Mouse (Mus musculus) liver, embryonic 14.5 days (tissue): ENCODE measurements around the gene Rom1.

Experiments used
- CTCF ChIP-seq: IDR thresholded peaks from 2 replicates; pipeline ENCODE4 v1.5.1; 2016; ENCODE audit warnings: antibody characterized with exemption, low read depth, control low read depth
- EP300 ChIP-seq: IDR thresholded peaks from 2 replicates; pipeline ENCODE4 v1.6.1; 2016; ENCODE audit warnings: antibody characterized with exemption, low read depth

DNA sequence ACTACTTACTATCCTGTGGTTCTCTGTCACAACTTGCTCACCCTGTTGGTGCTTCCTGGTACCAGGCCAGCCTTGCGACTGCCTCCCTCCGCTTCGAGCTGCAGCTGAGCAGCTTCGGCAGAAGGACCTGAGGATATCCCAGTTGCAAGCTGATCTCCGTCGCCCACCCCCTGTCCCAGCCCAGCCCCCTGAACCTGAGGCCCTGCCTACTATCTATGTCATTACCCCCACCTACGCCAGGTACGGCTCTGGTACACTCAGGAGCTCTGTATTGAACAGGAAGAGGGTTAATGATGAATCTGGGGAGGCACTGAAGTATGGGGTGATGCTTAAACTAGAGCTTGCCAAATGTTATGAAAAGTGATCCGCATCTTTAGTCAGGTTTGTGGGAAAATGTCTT lies 7.4 kb downstream of the Rom1 start:
- TF ChIP-seq CTCF = no peak
- TF ChIP-seq EP300 = no peak
